Mouse (Mus musculus) stomach, embryonic 16.5 days (tissue): Measurements from ENCODE around the gene Sult1a1. TPM values are rescaled to one million over a fixed set of nuclear protein-coding genes. Genes with fewer than 3 reads are reported as not detected.
"Not testable (repeated sequence)": the region's sequence is repeated elsewhere in the genome, so short reads cannot be mapped to it uniquely, and the experiment has no call there.

Source experiments
- ATAC-seq: fragments of 200-750 bp; cut with Nextera tagmentation; 2 replicates; pipeline ENCODE4 v1.8.0; 2017; ENCODE audit warnings: moderate number of reproducible peaks, moderate TSS enrichment; ENCODE audit not compliant: insufficient read depth, low FRiP score
- H3K27ac ChIP-seq: fragments of 300-500 bp; sonication (generic); 2 replicates; pipeline ENCODE4 v1.5.1; 2014; ENCODE audit warnings: low read length
- H3K27me3 ChIP-seq: fragments of 300-500 bp; sonication (generic); 2 replicates; pipeline ENCODE4 v1.6.1; 2014; ENCODE audit warnings: low read length, control low read depth, mixed read lengths; ENCODE audit not compliant: control insufficient read depth, insufficient read depth
- H3K36me3 ChIP-seq: fragments of 300-500 bp; sonication (generic); 2 replicates; pipeline ENCODE4 v1.6.1; 2014; ENCODE audit warnings: low read length; ENCODE audit not compliant: control insufficient read depth, insufficient read depth
- H3K4me1 ChIP-seq: fragments of 300-500 bp; sonication (generic); 2 replicates; pipeline ENCODE4 v1.6.1; 2014; ENCODE audit warnings: low read length, control low read depth, mixed read lengths; ENCODE audit not compliant: control insufficient read depth, insufficient read depth
- H3K4me2 ChIP-seq: fragments of 300-500 bp; sonication (generic); 2 replicates; pipeline ENCODE4 v1.6.1; 2014; ENCODE audit warnings: low read depth, low read length, mixed read lengths
- H3K4me3 ChIP-seq: fragments of 300-500 bp; sonication (generic); replicated peaks from 2 replicates; pipeline ENCODE4 v1.5.1; 2014; ENCODE audit warnings: mild to moderate bottlenecking, low read length
- H3K9ac ChIP-seq: fragments of 300-500 bp; sonication (generic); 2 replicates; pipeline ENCODE4 v1.6.1; 2014; ENCODE audit warnings: low read length
- H3K9me3 ChIP-seq: fragments of 300-500 bp; sonication (generic); replicated peaks from 2 replicates; pipeline ENCODE4 v1.6.1; 2016; ENCODE audit warnings: low read length, control low read depth; ENCODE audit not compliant: control insufficient read depth
- WGBS: fragments of 180-500 bp; shearing (Covaris S2); extraction: QIAGEN DNeasy Blood & Tissue Kit; methylation state at CpG from one replicate; pipeline ENCODE4 v1.1.7; 2014; 5-methylcytosine and 5-hydroxymethylcytosine counted together
- polyA plus RNA-seq: library from polyadenylated mRNA; unstranded; fragments of >200 nt; fragmentation: Nextera tagmentation; extraction: Ambion mirVana; gene quantifications from 2 replicates; pipeline ENCODE4 v1.2.1, GENCODE M21; 2015

Sult1a1 gene
- polyA plus RNA-seq, 1 experiment from 2014 or later = 11.9 TPM

- Histone ChIP-seq H3K4me2 (no peak overlapping the region), H3K9me3 (no peaks in the 10 kb centered on the region), H3K4me3 (no peak overlapping the region), H3K9ac (no peak overlapping the region), H3K36me3 (no peaks in the 10 kb centered on the region), H3K27ac (no peak overlapping the region), H3K4me1 (peaks cover 6% of the 10 kb centered on the region; the same call in 1 of the 2 replicates), H3K27me3 (no peaks in the 10 kb centered on the region)
- 69% methylated on average over 3 of the region's 3 CpGs for WGBS
- ATAC-seq = no peak
Measured at GRCm38 (mm10) chr7:126644345-126644744, 31.9 kb downstream of the Sult1a1 start.

- not testable (repeated sequence) for ATAC-seq, H3K4me3 ChIP-seq
Measured at GRCm38 (mm10) chr7:126643244-126643617, 33.0 kb downstream of the Sult1a1 start.

GRCm38 (mm10) chr7:126642545-126643243 lies 33.5 kb downstream of the Sult1a1 start:
- H3K4me1 ChIP-seq = no peaks in the 10 kb centered on the region
- H3K27ac ChIP-seq = no peak overlapping the region
- no peak overlapping the region for H3K4me2 ChIP-seq
- H3K9me3 ChIP-seq = no peaks in the 10 kb centered on the region
- ATAC-seq = no peak
- H3K9ac ChIP-seq = no peak overlapping the region
- no peaks in the 10 kb centered on the region for H3K36me3 ChIP-seq
- WGBS = 70% methylated on average over 5 of the region's 5 CpGs
- H3K27me3 ChIP-seq = no peaks in the 10 kb centered on the region
- H3K4me3 ChIP-seq = no peak overlapping the region

More at GRCm38 (mm10) chr7:126643244-126643617, 33.0 kb downstream of the Sult1a1 start:
- not testable (repeated sequence) for H3K27me3 ChIP-seq, H3K9ac ChIP-seq, H3K4me1 ChIP-seq, H3K27ac ChIP-seq, H3K36me3 ChIP-seq, H3K4me2 ChIP-seq, H3K9me3 ChIP-seq
- 43% methylated on average over 3 of the region's 3 CpGs for WGBS

GRCm38 (mm10) chr7:126636733-126637520 lies 39.3 kb downstream of the Sult1a1 start:
- WGBS = 12% methylated on average over 4 of the region's 4 CpGs
- peak; percentile 77 for ATAC-seq
- H3K9me3 ChIP-seq = no peaks in the 10 kb centered on the region
- H3K36me3 ChIP-seq = no peaks in the 10 kb centered on the region
- H3K4me3 ChIP-seq = no peak overlapping the region
- H3K4me1 ChIP-seq = peaks cover 5% of the 10 kb centered on the region; the same call in 1 of the 2 replicates
- H3K27ac ChIP-seq = no peak overlapping the region
- H3K27me3 ChIP-seq = no peaks in the 10 kb centered on the region
- H3K9ac ChIP-seq = no peak overlapping the region
- H3K4me2 ChIP-seq = no peak overlapping the region

- H3K4me1 ChIP-seq = peaks cover 7% of the 10 kb centered on the region; the same call in 1 of the 2 replicates
- H3K9ac ChIP-seq = no peak overlapping the region
- no peak for ATAC-seq
- H3K27me3 ChIP-seq = no peaks in the 10 kb centered on the region
- no peak overlapping the region for H3K4me2 ChIP-seq
- H3K4me3 ChIP-seq = no peak overlapping the region
- no peaks in the 10 kb centered on the region for H3K9me3 ChIP-seq
- no peak overlapping the region for H3K27ac ChIP-seq
- no peaks in the 10 kb centered on the region for H3K36me3 ChIP-seq
Measured at GRCm38 (mm10) chr7:126635375-126635774, 40.9 kb downstream of the Sult1a1 start.

- Histone ChIP-seq H3K4me3 (no peak overlapping the region), H3K4me2 (no peak overlapping the region), H3K9ac (no peak overlapping the region), H3K36me3 (no peaks in the 10 kb centered on the region), H3K27ac (no peak overlapping the region), H3K27me3 (no peaks in the 10 kb centered on the region), H3K4me1 (peaks cover 11% of the 10 kb centered on the region; the same call in 1 of the 2 replicates), H3K9me3 (no peaks in the 10 kb centered on the region)
- WGBS = 84% methylated on average over 2 of the region's 2 CpGs
- no peak for ATAC-seq
Measured at GRCm38 (mm10) chr7:126632478-126632877, 43.8 kb downstream of the Sult1a1 start.

- WGBS = 80% methylated on average over 4 of the region's 4 CpGs
- Histone ChIP-seq H3K27ac (peak within 1 kb of the TSS; percentile 71), H3K9me3 (no peaks in the 10 kb centered on the region), H3K36me3 (no peaks in the 10 kb centered on the region), H3K9ac (no peak within 1 kb of the TSS), H3K27me3 (no peaks in the 10 kb centered on the region), H3K4me3 (no peak within 1 kb of the TSS), H3K4me2 (no peak within 1 kb of the TSS), H3K4me1 (peaks cover 14% of the 10 kb centered on the region; the same call in 1 of the 2 replicates)
- peak; percentile 72; the same call in 1 of the 2 replicates for ATAC-seq
Measured at GRCm38 (mm10) chr7:126630824-126631518, 45.3 kb downstream of the Sult1a1 start, which contains the start of gene Nupr1. Gene Nupr1 (minus strand): TSS chr7:126630861.

GRCm38 (mm10) chr7:126629915-126630314 lies 46.3 kb downstream of the Sult1a1 start:
- Histone ChIP-seq H3K4me2 (no peak overlapping the region), H3K27me3 (no peaks in the 10 kb centered on the region), H3K27ac (peak overlapping the region; percentile 59), H3K4me3 (no peak overlapping the region), H3K36me3 (no peaks in the 10 kb centered on the region), H3K9me3 (no peaks in the 10 kb centered on the region), H3K4me1 (peaks cover 20% of the 10 kb centered on the region), H3K9ac (no peak overlapping the region)
- no peak for ATAC-seq
- 35% methylated on average over 3 of the region's 3 CpGs for WGBS
